Mouse (Mus musculus) liver, embryonic 13.5 days (tissue): ENCODE measurements around the gene Aanat. TPM values are rescaled to one million over a fixed set of nuclear protein-coding genes. Genes with fewer than 3 reads are reported as not detected.

Source experiments
- ATAC-seq: fragments of 200-750 bp; cut with Nextera tagmentation; 2 replicates; pipeline ENCODE4 v1.8.0; 2017; ENCODE audit warnings: low read depth, mild to moderate bottlenecking, moderate number of reproducible peaks, moderate library complexity
- DNase-seq: peaks from one replicate; pipeline ENCODE4 v3.0.0; 2022
- H3K27ac ChIP-seq: fragments of 300-500 bp; sonication (generic); 2 replicates; pipeline ENCODE4 v1.5.1; 2015; ENCODE audit warnings: moderate library complexity, mild to moderate bottlenecking, inconsistent platforms
- H3K27me3 ChIP-seq: fragments of 300-500 bp; sonication (generic); 2 replicates; pipeline ENCODE4 v1.6.1; 2015; ENCODE audit warnings: mild to moderate bottlenecking, inconsistent platforms
- H3K36me3 ChIP-seq: fragments of 300-500 bp; sonication (generic); 2 replicates; pipeline ENCODE4 v1.6.1; 2015; ENCODE audit warnings: mild to moderate bottlenecking, inconsistent platforms
- H3K4me1 ChIP-seq: fragments of 300-500 bp; sonication (generic); replicated peaks from 2 replicates; pipeline ENCODE4 v1.6.1; 2015; ENCODE audit warnings: inconsistent platforms
- H3K4me2 ChIP-seq: fragments of 300-500 bp; sonication (generic); 2 replicates; pipeline ENCODE4 v1.6.1; 2015; ENCODE audit warnings: inconsistent platforms, mild to moderate bottlenecking, moderate library complexity
- H3K4me3 ChIP-seq: fragments of 300-500 bp; sonication (generic); replicated peaks from 2 replicates; pipeline ENCODE4 v1.5.1; 2015; ENCODE audit warnings: mild to moderate bottlenecking, inconsistent platforms
- H3K9ac ChIP-seq: fragments of 300-500 bp; sonication (generic); 2 replicates; pipeline ENCODE4 v1.6.1; 2015; ENCODE audit warnings: mild to moderate bottlenecking, inconsistent platforms
- H3K9me3 ChIP-seq: fragments of 300-500 bp; sonication (generic); replicated peaks from 2 replicates; pipeline ENCODE4 v1.6.1; 2016; ENCODE audit warnings: inconsistent platforms
- WGBS: fragments of 180-500 bp; shearing (Covaris S2); methylation state at CpG from one replicate; pipeline ENCODE4 v1.1.7; 2015; ENCODE audit not compliant: insufficient replicate concordance; 5-methylcytosine and 5-hydroxymethylcytosine counted together
- polyA plus RNA-seq: library from polyadenylated mRNA; unstranded; fragments of >200 nt; fragmentation: Nextera tagmentation; extraction: Ambion mirVana; gene quantifications from 2 replicates; pipeline ENCODE4 v1.2.1, GENCODE M21; 2015

Aanat gene
- polyA plus RNA-seq, 1 experiment from 2014 or later = not detected

DNA sequence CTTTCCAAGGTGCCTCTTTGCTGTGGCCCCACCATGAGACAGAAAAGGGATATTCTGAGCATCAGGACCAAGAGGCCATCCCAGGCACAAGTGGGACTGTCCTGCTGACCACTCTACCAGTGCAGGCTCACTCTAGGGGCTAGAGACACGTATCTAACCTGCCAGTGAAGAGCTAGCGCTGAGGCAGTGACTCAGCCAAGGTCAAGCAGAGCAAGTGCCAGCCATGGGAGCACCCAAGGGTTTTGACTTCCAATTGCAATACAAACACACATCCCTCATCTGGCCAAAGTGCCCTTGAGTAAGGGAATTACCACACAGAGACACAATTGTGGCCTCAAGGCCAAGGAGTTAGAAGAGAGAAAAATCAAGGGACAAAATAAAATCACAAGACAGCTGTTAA lies 10.8 kb upstream of the Aanat start:
- H3K4me2 ChIP-seq = peak overlapping the region; percentile 86

DNA sequence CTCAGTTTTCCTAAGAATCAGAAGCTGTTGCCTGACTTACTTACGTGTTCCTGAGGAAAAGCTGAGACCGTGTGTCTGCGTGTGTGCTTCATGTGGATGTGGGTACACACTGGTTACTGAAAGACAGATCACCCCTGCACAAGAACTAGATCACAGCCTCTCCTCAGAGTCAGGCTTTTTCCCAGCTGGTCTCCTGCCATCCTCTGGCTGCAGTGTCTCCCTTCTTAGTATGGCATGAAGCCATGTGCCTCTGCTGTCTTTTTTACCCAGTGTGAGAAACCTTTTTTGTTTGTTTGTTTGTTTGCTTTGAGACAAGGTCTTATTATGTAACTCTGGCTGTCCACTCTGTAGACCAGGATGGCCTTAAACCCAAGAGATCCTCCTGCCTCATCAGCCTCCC lies 7.0 kb upstream of the Aanat start:
- H3K4me2 ChIP-seq = peak overlapping the region; percentile 90

More for the DNA sequence above, 10.8 kb upstream of the Aanat start:
- Histone ChIP-seq H3K9ac (peak overlapping the region; percentile 77), H3K36me3 (peaks cover 34% of the 10 kb centered on the region), H3K27me3 (0 out of 2 replicates have a peak, but pooled peaks cover 3% of the 10 kb centered on the region), H3K27ac (peak overlapping the region; percentile 99), H3K9me3 (no peaks in the 10 kb centered on the region), H3K4me1 (peaks cover 100% of the 10 kb centered on the region), H3K4me3 (peak overlapping the region; percentile 51)
- DNase-seq (no peak), ATAC-seq (no peak)
- 81% methylated on average over 2 of the region's 2 CpGs for WGBS

DNA sequence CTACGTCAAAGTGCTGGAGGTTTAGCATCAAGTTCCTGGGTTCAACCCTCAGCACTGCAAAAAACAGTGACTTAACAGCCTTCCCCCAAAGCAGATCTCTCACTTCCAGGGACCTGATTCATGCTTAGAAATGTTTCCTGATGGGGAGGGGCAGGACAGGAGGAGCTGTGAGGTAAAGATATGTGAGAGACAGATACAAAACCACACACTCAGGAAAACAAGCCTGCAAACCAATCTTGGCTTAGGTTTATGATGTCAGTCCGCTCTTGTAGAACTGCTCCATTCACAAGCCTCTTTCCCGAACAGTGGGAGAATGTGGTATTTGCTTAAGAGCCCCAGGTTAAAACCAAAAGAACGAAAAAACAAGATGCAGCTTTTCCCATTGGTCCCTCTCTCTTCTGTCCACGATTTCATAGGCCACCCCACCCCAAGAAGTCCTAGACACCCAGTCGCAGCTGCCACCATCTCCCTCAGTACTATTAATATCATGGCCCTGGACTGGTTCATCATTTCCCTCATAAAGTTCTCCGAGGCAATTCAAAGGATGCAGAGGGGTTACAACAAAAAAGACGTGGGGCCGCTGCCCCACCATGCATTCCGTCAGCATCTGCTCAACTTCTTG lies 6.1 kb upstream of the Aanat start:
- Histone ChIP-seq H3K9ac (peak overlapping the region; percentile 99), H3K9me3 (no peaks in the 10 kb centered on the region), H3K36me3 (peaks cover 26% of the 10 kb centered on the region), H3K4me1 (peaks cover 61% of the 10 kb centered on the region), H3K27me3 (peaks cover 5% of the 10 kb centered on the region; the same call in 1 of the 2 replicates), H3K27ac (peak overlapping the region; percentile 97), H3K4me2 (peak overlapping the region; percentile 90), H3K4me3 (peak overlapping the region; percentile 98)
- peak; percentile 76 for ATAC-seq
- peak; percentile 72 for DNase-seq
- 7% methylated on average over 10 of the region's 10 CpGs for WGBS

More for the DNA sequence above, 7.0 kb upstream of the Aanat start:
- peak overlapping the region; percentile 98 for H3K4me3 ChIP-seq
- no peak for ATAC-seq
- no peak for DNase-seq
- peaks cover 70% of the 10 kb centered on the region for H3K4me1 ChIP-seq
- peaks cover 26% of the 10 kb centered on the region for H3K36me3 ChIP-seq
- H3K27ac ChIP-seq = peak overlapping the region; percentile 97
- no peaks in the 10 kb centered on the region for H3K9me3 ChIP-seq
- H3K9ac ChIP-seq = peak overlapping the region; percentile 99
- peaks cover 5% of the 10 kb centered on the region; the same call in 1 of the 2 replicates for H3K27me3 ChIP-seq
- WGBS = 86% methylated on average over 3 of the region's 3 CpGs

DNA sequence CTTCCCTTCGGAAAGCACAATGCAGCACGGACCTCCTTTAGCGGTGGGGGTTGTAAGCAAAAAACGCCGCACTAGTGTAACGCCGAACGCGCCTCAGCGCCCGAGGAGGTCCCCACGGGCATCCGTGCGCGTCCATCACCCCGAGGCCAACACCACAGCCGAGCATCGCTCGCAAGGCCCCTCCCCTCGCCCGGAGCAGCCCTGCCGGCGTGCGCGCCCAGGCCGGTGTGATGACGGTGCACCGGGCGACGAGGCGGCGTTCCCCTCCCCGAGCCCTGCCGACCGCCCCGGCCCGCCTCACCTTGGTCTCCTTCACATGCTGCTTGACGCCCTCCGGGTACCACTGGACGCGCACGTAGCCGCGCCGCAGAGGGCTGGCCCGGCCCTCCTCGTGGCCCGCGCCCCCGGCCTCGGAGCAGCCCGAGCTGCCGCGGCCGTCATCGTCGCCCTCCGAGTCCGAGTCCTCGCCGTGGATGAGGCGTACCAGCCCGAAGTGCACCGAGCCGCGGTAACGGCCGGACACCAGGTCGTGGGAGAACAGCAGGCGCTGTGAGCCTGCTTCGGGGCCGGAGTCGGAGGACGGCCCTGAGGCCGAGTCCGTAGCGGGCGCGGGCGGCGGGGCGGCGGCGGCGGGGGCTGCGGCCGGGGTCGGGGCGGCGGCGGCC lies 5.4 kb upstream of the Aanat start:
- Histone ChIP-seq H3K36me3 (peaks cover 26% of the 10 kb centered on the region), H3K27me3 (peaks cover 5% of the 10 kb centered on the region; the same call in 1 of the 2 replicates), H3K9ac (peak overlapping the region; percentile 99), H3K4me3 (peak overlapping the region; percentile 98), H3K4me2 (peak overlapping the region; percentile 90), H3K27ac (peak overlapping the region; percentile 97), H3K9me3 (no peaks in the 10 kb centered on the region), H3K4me1 (peaks cover 54% of the 10 kb centered on the region)
- WGBS = under 1% methylated on average over 87 of the region's 91 CpGs
- DNase-seq = peak; percentile 73
- ATAC-seq = peak; percentile 75

DNA sequence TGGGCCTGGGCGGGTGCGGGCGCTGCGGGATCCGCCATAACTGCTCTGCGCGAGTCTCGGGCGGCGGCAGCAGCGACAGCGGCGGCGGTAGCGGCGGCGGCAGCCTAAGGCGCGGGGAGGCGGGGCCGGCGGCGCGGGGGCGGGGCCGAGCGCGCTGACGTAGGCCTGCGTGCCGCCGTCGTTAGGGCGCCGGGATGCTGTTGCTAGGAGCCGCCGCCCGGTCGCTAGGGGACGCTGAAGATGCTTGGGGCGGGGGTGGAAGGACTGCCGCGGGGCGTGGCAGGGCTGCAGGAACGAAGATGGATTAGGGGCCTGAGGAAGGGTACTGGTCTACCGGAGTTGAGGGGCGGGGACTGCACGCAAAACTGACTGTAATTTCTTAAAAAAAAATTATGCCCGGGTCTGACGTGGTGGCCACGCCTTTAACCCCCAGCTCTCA lies 4.8 kb upstream of the Aanat start, which contains the start of gene Ube2o:
Ube2o (minus strand) TSS at position 72 of the 439 bp plus-strand sequence.
- H3K9me3 ChIP-seq = no peaks in the 10 kb centered on the region
- H3K4me1 ChIP-seq = peaks cover 50% of the 10 kb centered on the region
- H3K4me2 ChIP-seq = peak within 1 kb of the TSS; percentile 90
- ATAC-seq = peak; percentile 79
- H3K9ac ChIP-seq = peak within 1 kb of the TSS; percentile 99
- under 1% methylated on average over 51 of the region's 51 CpGs for WGBS
- H3K36me3 ChIP-seq = peaks cover 22% of the 10 kb centered on the region
- peak within 1 kb of the TSS; percentile 98 for H3K4me3 ChIP-seq
- H3K27ac ChIP-seq = peak within 1 kb of the TSS; percentile 97
- H3K27me3 ChIP-seq = peaks cover 10% of the 10 kb centered on the region; the same call in 1 of the 2 replicates
- DNase-seq = peak; percentile 80

DNA sequence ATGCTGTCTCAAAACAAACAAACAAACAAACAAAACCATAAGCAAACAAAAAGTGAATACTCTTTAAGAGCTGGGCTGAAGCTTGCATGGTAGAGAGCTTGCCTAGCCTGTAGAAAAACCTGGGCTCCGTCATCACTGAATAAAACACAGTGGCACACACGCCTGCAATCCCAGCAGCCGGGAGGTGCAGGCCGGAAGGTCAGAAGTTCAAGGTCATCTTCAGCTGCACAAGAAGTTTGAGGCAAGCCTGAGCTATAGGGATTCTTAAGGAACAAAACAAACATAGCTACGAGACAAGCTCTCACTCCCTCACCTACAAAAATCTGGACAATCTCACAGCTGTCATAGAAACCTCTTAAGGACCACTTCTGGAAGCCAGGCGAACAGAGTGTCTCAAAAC lies 550 bp upstream of the Aanat start:
- no peaks in the 10 kb centered on the region for H3K36me3 ChIP-seq
- H3K4me2 ChIP-seq = no peak overlapping the region
- no peak for DNase-seq
- peaks cover 40% of the 10 kb centered on the region for H3K4me1 ChIP-seq
- H3K27ac ChIP-seq = no peak overlapping the region
- H3K9ac ChIP-seq = no peak overlapping the region
- no peak for ATAC-seq
- 72% methylated on average over 6 of the region's 6 CpGs for WGBS
- no peak overlapping the region for H3K4me3 ChIP-seq
- H3K27me3 ChIP-seq = peaks cover 34% of the 10 kb centered on the region
- H3K9me3 ChIP-seq = no peaks in the 10 kb centered on the region

DNA sequence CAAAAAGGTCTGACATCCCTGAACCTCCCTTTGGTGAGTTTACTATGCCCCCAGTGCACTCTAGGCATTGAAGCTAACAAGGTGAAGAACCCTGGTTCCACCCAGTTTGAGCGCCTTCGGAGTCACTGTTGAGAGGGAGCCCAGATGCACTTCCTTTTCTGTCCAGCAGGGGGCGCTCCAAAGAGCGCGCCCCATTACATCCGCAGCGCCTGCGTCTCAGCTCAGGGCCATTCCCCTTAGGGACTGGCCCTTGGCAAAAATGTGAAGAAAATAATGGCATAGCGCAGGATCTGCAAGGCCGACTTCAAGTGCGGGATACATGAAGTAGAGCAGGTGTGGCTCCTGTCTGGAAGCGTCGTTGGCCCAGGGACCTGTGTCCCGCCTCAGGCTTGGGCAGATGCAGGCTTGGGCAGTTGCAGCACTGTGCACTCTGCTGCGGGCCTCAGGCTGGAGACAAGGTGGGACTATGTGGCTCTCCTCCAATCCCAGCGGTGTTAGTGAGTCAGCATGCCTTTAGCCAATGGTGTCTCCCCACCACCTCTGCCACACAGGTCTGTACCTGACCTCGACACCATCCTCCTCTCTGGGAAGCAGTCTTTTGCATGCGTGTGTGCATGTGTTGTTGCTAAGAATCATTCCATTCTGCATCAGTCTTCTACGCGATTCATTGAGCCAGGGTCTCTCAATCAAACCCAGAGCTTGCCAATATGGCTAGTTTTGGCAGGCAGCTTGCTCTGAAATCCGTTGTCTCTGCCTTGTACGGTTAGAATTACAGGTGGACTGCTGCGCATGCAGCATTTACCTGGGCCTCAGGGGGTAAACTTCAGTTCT lies 784 bp downstream of the Aanat start:
- Histone ChIP-seq H3K9me3 (no peaks in the 10 kb centered on the region), H3K4me3 (no peak overlapping the region), H3K27ac (no peak overlapping the region), H3K9ac (no peak overlapping the region), H3K27me3 (peaks cover 34% of the 10 kb centered on the region), H3K4me2 (no peak overlapping the region), H3K36me3 (no peaks in the 10 kb centered on the region), H3K4me1 (peaks cover 39% of the 10 kb centered on the region)
- ATAC-seq = peak; percentile 78
- WGBS = 23% methylated on average over 23 of the region's 23 CpGs
- peak; percentile 57 for DNase-seq

DNA sequence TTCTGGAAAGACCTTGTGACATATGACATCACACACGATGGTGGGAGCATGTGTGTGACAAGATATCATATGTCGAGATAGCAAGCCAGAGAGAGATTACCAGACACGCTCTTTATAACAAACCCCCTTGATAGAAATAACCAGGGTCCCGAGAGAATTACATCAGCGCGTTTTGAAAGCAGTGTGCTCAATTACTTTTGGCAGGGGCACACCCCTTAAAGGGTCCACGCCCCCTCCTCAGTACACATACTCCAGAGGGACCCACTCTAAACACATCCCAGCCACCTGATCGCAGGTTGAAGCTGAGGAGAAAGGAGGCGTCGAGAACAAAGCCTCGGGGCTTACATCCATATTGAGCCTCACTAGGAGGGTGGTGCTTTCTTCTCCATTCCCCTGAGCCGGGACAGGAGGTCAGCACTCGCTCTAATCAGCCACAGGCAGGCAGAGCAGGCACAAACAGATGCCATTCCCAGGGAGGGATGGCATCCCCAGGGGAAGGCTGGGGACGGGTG lies 2.8 kb downstream of the Aanat start:
- WGBS = 32% methylated on average over 14 of the region's 14 CpGs
- ATAC-seq = no peak

DNA sequence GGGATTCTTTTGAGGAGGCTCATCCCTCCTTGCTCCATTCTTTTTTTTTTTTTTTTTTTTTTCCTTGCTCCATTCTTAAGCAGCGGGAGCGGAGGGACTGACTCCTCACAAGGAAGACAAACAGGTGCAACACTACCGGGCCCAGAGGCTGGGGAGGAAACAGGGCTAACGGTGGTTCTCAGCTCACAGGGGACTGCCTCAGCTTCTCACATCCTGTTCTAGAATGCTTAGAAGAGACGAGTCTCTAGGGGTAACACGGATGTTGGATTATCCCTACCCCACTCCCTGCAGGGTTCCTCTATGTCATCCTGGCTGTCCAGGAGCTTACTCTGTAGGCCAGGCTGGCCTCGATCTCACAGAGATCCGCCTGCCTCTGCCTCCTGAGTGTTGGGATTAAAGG lies 3.3 kb downstream of the Aanat start:
- H3K27me3 ChIP-seq = peaks cover 32% of the 10 kb centered on the region
- ATAC-seq (no peak), DNase-seq (no peak)
- no peak overlapping the region for H3K9ac ChIP-seq
- H3K9me3 ChIP-seq = no peaks in the 10 kb centered on the region
- H3K36me3 ChIP-seq = no peaks in the 10 kb centered on the region
- WGBS = 56% methylated on average over 8 of the region's 8 CpGs
- no peak overlapping the region for H3K27ac ChIP-seq
- H3K4me2 ChIP-seq = no peak overlapping the region
- H3K4me1 ChIP-seq = peaks cover 42% of the 10 kb centered on the region
- H3K4me3 ChIP-seq = no peak overlapping the region

More for the DNA sequence above, 2.8 kb downstream of the Aanat start:
- Histone ChIP-seq H3K4me2 (no peak overlapping the region), H3K27me3 (peaks cover 34% of the 10 kb centered on the region), H3K9me3 (no peaks in the 10 kb centered on the region), H3K27ac (no peak overlapping the region), H3K4me1 (peaks cover 42% of the 10 kb centered on the region), H3K36me3 (no peaks in the 10 kb centered on the region), H3K4me3 (no peak overlapping the region), H3K9ac (0 out of 2 replicates have a peak overlapping the region, but pooled peaks have one; percentile 11)
- DNase-seq = no peak

DNA sequence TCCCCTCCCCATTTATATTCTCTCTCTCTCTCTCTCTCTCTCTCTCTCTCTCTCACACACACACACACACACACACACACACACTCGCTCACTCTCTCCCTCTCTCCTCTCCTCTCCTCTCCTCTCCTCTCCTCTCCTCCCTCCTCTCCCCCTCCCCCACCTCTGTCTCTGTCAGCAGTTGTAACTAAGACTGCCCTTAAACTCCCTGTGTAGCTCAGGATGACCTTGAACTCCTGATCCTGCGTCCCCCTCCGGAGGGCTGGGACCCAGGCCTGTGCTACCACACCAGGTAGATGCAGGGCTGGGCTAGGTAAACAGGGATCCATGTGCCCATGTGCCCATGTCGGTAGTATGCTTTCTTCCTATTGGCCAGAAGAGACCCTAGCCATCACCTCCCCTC lies 5.4 kb downstream of the Aanat start:
- Histone ChIP-seq H3K4me3 (no peak overlapping the region), H3K27me3 (peaks cover 28% of the 10 kb centered on the region), H3K4me2 (no peak overlapping the region), H3K27ac (no peak overlapping the region), H3K9ac (no peak overlapping the region), H3K4me1 (peaks cover 39% of the 10 kb centered on the region), H3K36me3 (0 out of 2 replicates have a peak, but pooled peaks cover under 1% of the 10 kb centered on the region), H3K9me3 (no peaks in the 10 kb centered on the region)
- ATAC-seq = no peak
- DNase-seq = no peak
- whole genome bisulfite sequencing = 57% methylated on average over 4 of the region's 4 CpGs

DNA sequence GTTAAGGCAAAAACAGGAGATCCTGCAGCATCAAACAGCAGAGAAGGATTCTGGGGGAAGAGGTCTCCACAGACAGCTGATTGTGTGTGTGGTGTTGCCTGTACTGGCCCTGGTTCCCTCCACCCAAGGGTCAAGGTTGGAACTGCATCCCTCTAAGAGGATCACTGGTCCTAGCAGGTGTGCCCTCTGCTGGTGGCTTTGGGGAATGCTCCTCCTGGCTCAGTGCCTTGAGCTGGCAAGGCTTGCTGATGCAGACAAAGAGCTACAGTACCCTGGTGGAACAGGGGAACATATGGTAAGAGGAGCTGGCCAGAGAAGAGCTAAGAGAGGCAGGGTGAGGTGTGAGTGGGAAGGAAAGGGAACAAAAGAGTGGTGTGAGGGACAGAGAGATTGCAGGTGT lies 6.2 kb downstream of the Aanat start:
- Histone ChIP-seq H3K27ac (no peak overlapping the region), H3K9me3 (no peaks in the 10 kb centered on the region), H3K27me3 (peaks cover 22% of the 10 kb centered on the region), H3K4me3 (no peak overlapping the region), H3K4me2 (no peak overlapping the region), H3K4me1 (peaks cover 34% of the 10 kb centered on the region), H3K36me3 (peaks cover 6% of the 10 kb centered on the region), H3K9ac (no peak overlapping the region)
- DNase-seq = peak; percentile 81
- ATAC-seq = peak; percentile 78
